Mouse (Mus musculus): ENCODE results near the gene Lrrc2. TPM values are rescaled to one million over a fixed set of nuclear protein-coding genes. Genes with fewer than 3 reads are reported as not detected.

Lrrc2 gene
- polyA plus RNA-seq, 1 experiment, result 0.84 TPM

- WGBS, result 66% methylated on average over 4 of the region's 4 CpGs
- Histone ChIP-seq H3K4me1 (ENCODE audit: control insufficient read depth, insufficient read depth, low read length) (0 out of 2 replicates have a peak, but pooled peaks cover 2% of the 10 kb centered on the region), H3K4me3 (replicated peaks; ENCODE audit: extremely low read depth, low read depth, low read length) (no peak overlapping the region)
- no peak for TF ChIP-seq POLR2A (IDR thresholded peaks at IDR 0.05; ENCODE audit: borderline replicate concordance, extremely low read depth, low read depth, low read length)
- no peak for TF ChIP-seq CTCF (IDR thresholded peaks at IDR 0.05; ENCODE audit: insufficient read depth, low read length)
- DNase-seq, result no peak
These were observed 31.0 kb downstream of the Lrrc2 start for GRCm38 (mm10) chr9:110982351-110982750.

- no peak for DNase-seq
- TF ChIP-seq CTCF (IDR thresholded peaks at IDR 0.05; ENCODE audit: insufficient read depth, low read length), result no peak
- TF ChIP-seq POLR2A (IDR thresholded peaks at IDR 0.05; ENCODE audit: borderline replicate concordance, extremely low read depth, low read depth, low read length), result no peak
- 90% methylated on average over 9 of the region's 9 CpGs for WGBS
- Histone ChIP-seq H3K4me1 (ENCODE audit: control insufficient read depth, insufficient read depth, low read length) (0 out of 2 replicates have a peak, but pooled peaks cover 2% of the 10 kb centered on the region), H3K4me3 (replicated peaks; ENCODE audit: extremely low read depth, low read depth, low read length) (no peak overlapping the region)
These were observed 32.8 kb downstream of the Lrrc2 start for GRCm38 (mm10) chr9:110984096-110984495.

DNA sequence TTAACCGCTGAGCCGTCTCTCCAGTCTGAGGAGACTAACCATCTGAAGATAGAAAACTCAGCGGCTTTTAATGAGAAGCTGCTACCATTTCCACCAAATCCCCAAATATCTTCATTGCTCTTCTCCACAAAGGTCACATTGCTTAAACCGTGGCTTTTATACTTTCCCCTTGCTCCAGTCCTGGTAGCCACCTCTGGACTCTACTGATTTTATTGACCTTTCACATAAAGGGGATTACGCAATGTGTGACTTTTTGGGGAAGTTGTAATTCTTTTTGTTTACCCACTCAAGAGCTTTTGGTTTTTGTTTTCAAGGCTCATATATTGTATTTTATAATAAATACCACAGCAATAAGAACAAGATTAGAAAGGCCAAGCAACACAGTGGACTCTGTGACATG is 34.2 kb downstream of the Lrrc2 start:
- WGBS, result 96% methylated on average over 5 of the region's 5 CpGs
- DNase-seq, result no peak
- H3K4me1 ChIP-seq (ENCODE audit: control insufficient read depth, insufficient read depth, low read length), result 0 out of 2 replicates have a peak, but pooled peaks cover 2% of the 10 kb centered on the region
- no peak overlapping the region for H3K4me3 ChIP-seq (replicated peaks; ENCODE audit: extremely low read depth, low read depth, low read length)
- no peak for TF ChIP-seq POLR2A (IDR thresholded peaks at IDR 0.05; ENCODE audit: borderline replicate concordance, extremely low read depth, low read depth, low read length)
- TF ChIP-seq CTCF (IDR thresholded peaks at IDR 0.05; ENCODE audit: insufficient read depth, low read length), result no peak

DNA sequence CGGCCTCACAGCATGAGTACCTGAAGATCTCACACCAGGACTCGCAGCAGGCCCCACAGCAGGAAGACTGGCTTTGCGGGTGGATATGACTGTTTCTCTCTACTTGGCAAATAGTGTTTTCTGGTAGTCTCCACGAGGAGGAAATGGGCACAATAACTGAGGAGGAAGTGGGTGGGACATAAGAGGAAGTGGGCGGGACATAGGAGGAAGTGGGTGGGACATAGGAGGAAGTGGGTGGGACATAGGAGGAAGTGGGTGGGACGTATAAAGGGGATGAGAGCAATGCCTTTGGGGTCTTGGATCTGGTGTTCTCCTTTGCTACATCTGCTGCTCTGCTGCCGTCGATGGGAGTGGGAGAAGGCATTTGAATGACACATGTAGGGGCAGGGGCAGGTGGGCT is 34.6 kb downstream of the Lrrc2 start:
- 71% methylated on average over 8 of the region's 8 CpGs for WGBS

DNA sequence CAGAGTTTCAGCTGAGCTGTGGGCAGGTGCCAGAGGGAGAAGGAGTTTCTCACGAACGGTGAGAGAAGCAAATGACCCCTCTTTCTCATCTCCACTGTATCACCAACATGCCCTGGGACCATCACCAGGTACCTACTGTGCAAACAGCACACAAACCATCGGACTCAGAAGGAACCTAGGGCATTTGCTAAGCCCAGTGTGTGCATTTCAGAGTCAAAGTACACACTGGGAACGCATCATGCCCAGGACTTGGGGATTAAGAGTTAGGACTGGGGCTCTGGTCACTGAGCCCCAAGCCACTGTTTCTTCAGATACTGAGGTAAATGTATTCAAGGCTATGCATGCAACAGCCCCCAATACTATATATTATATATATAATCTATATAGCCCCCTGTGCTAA is 36.0 kb downstream of the Lrrc2 start:
- Histone ChIP-seq H3K4me3 (replicated peaks; ENCODE audit: extremely low read depth, low read depth, low read length) (no peak overlapping the region), H3K4me1 (ENCODE audit: control insufficient read depth, insufficient read depth, low read length) (0 out of 2 replicates have a peak, but pooled peaks cover 2% of the 10 kb centered on the region)
- WGBS, result 71% methylated on average over 4 of the region's 4 CpGs
- TF ChIP-seq CTCF (IDR thresholded peaks at IDR 0.05; ENCODE audit: insufficient read depth, low read length) (no peak), POLR2A (IDR thresholded peaks at IDR 0.05; ENCODE audit: borderline replicate concordance, extremely low read depth, low read depth, low read length) (no peak)
- no peak for DNase-seq

More for the DNA sequence above, 34.6 kb downstream of the Lrrc2 start:
- TF ChIP-seq CTCF (IDR thresholded peaks at IDR 0.05; ENCODE audit: insufficient read depth, low read length) (no peak), POLR2A (IDR thresholded peaks at IDR 0.05; ENCODE audit: borderline replicate concordance, extremely low read depth, low read depth, low read length) (no peak)
- no peak overlapping the region for H3K4me3 ChIP-seq (replicated peaks; ENCODE audit: extremely low read depth, low read depth, low read length)
- H3K4me1 ChIP-seq (ENCODE audit: control insufficient read depth, insufficient read depth, low read length), result 0 out of 2 replicates have a peak, but pooled peaks cover 2% of the 10 kb centered on the region
- DNase-seq, result no peak

- no peak overlapping the region for H3K4me3 ChIP-seq (replicated peaks; ENCODE audit: extremely low read depth, low read depth, low read length)
- 83% methylated on average over 3 of the region's 3 CpGs for WGBS
These were observed 36.7 kb downstream of the Lrrc2 start for GRCm38 (mm10) chr9:110988078-110988477.

DNA sequence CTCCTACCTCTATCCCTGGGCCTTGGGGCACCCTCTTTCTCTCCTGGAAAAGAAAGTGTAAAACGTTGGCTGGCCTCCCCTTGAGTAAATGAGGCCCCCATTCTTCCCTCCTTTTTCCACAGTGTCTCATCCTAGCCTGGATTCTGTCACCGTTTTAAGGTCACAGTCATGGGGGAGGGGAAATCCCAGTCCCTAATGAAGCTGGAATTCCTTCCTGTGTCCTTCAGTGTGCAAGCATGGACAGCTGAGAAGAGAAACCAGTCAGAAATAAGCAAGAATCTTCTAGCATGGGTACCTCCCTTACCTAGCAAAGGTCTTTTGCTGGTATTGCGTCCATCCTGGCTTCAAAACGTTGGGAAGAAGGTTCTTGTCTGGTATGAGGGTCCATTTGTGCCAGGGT is 37.8 kb downstream of the Lrrc2 start:
- no peak for TF ChIP-seq CTCF (IDR thresholded peaks at IDR 0.05; ENCODE audit: insufficient read depth, low read length)
- no peak for TF ChIP-seq POLR2A (IDR thresholded peaks at IDR 0.05; ENCODE audit: borderline replicate concordance, extremely low read depth, low read depth, low read length)
- Histone ChIP-seq H3K4me1 (ENCODE audit: control insufficient read depth, insufficient read depth, low read length) (0 out of 2 replicates have a peak, but pooled peaks cover 2% of the 10 kb centered on the region), H3K4me3 (replicated peaks; ENCODE audit: extremely low read depth, low read depth, low read length) (peak overlapping the region; percentile 41)
- 48% methylated on average over 4 of the region's 4 CpGs for WGBS
- no peak for DNase-seq

More at GRCm38 (mm10) chr9:110988078-110988477, 36.7 kb downstream of the Lrrc2 start:
- 0 out of 2 replicates have a peak, but pooled peaks cover 2% of the 10 kb centered on the region for H3K4me1 ChIP-seq (ENCODE audit: control insufficient read depth, insufficient read depth, low read length)
- TF ChIP-seq CTCF (IDR thresholded peaks at IDR 0.05; ENCODE audit: insufficient read depth, low read length), result no peak
- no peak for TF ChIP-seq POLR2A (IDR thresholded peaks at IDR 0.05; ENCODE audit: borderline replicate concordance, extremely low read depth, low read depth, low read length)
- no peak for DNase-seq

GRCm38 (mm10) chr9:110989543-110989942 is 38.2 kb downstream of the Lrrc2 start:
- Histone ChIP-seq H3K4me1 (ENCODE audit: control insufficient read depth, insufficient read depth, low read length) (0 out of 2 replicates have a peak, but pooled peaks cover 2% of the 10 kb centered on the region), H3K4me3 (replicated peaks; ENCODE audit: extremely low read depth, low read depth, low read length) (peak overlapping the region; percentile 58)
- no peak for DNase-seq
- TF ChIP-seq POLR2A (IDR thresholded peaks at IDR 0.05; ENCODE audit: borderline replicate concordance, extremely low read depth, low read depth, low read length) (no peak), CTCF (IDR thresholded peaks at IDR 0.05; ENCODE audit: insufficient read depth, low read length) (no peak)
- 89% methylated on average over 2 of the region's 2 CpGs for WGBS

DNA sequence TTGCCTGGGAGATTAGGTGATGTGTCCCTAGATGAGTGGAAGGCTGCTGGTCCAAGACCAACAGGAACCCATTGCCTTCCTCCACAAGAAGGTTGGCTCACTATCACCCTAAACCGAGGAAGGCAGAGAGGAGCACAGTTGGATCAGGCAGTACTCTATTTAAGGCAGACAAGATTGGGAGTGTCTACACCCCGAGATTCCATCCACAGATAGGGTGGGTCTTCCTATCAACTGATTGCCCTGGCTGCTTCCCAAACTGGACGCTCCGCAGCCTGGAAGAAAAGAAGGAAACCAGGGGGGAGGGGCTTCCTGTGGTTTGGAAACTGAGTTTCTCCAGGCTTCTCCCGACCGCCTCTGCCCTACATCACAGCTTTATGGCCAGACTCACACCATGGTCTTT is 38.9 kb downstream of the Lrrc2 start, which contains the start of gene Rtp3:
TSS of gene Rtp3 (minus strand) at position 380 of the 400 bp plus-strand sequence.
- WGBS, result 32% methylated on average over 6 of the region's 6 CpGs
- TF ChIP-seq POLR2A (IDR thresholded peaks at IDR 0.05; ENCODE audit: borderline replicate concordance, extremely low read depth, low read depth, low read length) (peak; percentile 44; the same call in 1 of the 2 replicates), CTCF (IDR thresholded peaks at IDR 0.05; ENCODE audit: insufficient read depth, low read length) (no peak)
- peak within 1 kb of the TSS; percentile 58 for H3K4me3 ChIP-seq (replicated peaks; ENCODE audit: extremely low read depth, low read depth, low read length)
- no peak for DNase-seq
- 0 out of 2 replicates have a peak, but pooled peaks cover 2% of the 10 kb centered on the region for H3K4me1 ChIP-seq (ENCODE audit: control insufficient read depth, insufficient read depth, low read length)

- no peaks in the 10 kb centered on the region for H3K4me1 ChIP-seq (ENCODE audit: control insufficient read depth, insufficient read depth, low read length)
- TF ChIP-seq CTCF (IDR thresholded peaks at IDR 0.05; ENCODE audit: insufficient read depth, low read length), result no peak
- no peak for TF ChIP-seq POLR2A (IDR thresholded peaks at IDR 0.05; ENCODE audit: borderline replicate concordance, extremely low read depth, low read depth, low read length)
- DNase-seq, result no peak
- no peak overlapping the region for H3K4me3 ChIP-seq (replicated peaks; ENCODE audit: extremely low read depth, low read depth, low read length)
- WGBS, result 18% methylated on average over 3 of the region's 3 CpGs
These were observed 42.0 kb downstream of the Lrrc2 start for GRCm38 (mm10) chr9:110993281-110993709.
